Mouse (Mus musculus) gonadal fat pad, adult 2 months (tissue): ENCODE measurements around the gene Olfr1148. TPM values are rescaled to one million over a fixed set of nuclear protein-coding genes. Genes with fewer than 3 reads are reported as not detected.

Source experiments
- DNase-seq: peaks from one replicate; pipeline ENCODE4 v3.0.0-alpha.2; 2012; ENCODE audit warnings: low read depth
- polyA plus RNA-seq: library from polyadenylated mRNA; depleted of rRNA; stranded (reverse); fragments of >200 nt; gene quantifications from 2 replicates; pipeline ENCODE4 v1.2.3, GENCODE M21; 2012; rRNA removed

Olfr1148 gene
- polyA plus RNA-seq: not detected in 2 replicates

DNA sequence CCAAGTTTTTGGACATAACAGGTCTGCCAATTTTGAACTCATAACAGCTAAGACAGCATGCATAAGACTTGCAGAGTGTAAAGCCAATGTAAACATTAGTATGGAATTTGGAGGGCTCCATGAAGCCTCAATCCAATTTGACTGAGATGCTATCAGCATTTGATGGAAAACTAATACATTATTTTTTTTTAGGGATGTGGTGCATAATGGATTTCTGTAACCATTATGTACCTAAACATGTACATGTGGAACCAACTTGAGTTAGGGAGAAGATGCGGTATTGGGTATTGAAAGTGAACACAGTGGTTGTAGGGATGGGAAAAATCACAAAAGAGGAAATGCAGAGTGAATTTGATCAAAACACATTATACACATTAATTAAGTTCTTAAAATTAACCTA lies at the start of gene Olfr1148:
Gene Olfr1148 (plus strand): TSS at position 301 of the 400 bp plus-strand sequence.
- no peak for DNase-seq

DNA sequence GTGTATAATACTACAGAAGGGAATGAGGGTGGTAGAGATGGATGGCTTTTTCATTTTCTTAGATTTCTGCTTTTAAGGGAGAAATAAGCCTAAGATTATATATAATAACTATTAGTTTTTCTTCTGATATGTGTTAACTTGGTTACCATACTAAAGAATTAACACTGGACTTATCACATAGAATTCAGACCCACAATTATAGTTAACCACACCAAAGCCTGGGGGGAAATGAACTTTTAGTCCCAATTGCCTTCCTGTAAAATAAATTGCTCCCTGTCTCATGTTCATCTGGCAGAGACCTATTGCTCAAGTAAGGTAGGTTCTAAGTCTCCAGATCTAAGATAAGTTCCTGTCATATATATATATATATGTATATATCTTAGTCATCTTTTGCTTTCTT lies 30.0 kb upstream of the Olfr1148 start, which contains the start of gene Olfr1143:
Gene Olfr1143 (plus strand): TSS at position 301 of the 400 bp plus-strand sequence.
- DNase-seq: no peak

DNA sequence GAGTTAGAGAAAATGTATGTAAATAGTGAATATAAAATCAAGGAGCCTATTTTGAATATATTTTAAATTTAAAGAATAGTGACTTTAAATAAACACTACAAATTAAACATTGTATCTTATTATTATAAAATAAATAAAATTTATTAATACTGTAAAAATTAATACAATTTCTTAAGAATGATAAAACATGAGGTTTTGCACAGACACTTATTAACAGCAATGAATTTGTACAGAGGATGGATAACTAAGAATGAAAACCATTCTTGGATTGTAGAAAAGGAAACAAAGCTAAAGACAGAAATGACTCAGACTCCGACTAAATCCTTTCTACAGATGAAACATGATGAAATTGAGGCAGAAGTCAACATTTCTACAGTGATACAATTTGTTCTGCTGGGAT lies 20.8 kb upstream of the Olfr1148 start, which contains the start of gene Olfr1145:
Gene Olfr1145 (plus strand): TSS at position 301 of the 400 bp plus-strand sequence.
- no peak for DNase-seq

DNA sequence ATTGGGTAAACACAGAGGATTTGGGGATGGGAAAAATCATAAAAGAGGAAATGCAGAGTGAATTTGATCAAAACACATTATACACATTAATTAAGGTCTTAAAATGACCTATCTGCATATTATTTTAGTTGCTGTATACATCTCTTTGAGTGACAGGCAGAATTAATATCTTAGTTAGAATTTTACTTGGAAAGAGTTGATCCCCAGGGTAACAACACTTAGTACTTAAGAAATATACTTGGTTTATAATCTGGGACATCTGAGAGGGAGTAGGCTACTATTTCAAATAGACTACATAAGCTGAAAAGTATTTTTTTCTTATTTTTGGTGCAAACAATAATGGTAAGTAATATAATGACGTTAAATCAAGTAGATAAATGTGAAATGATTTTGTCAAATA lies 13.4 kb downstream of the Olfr1148 start, which contains the start of gene Olfr1150-ps1:
Gene Olfr1150-ps1 (plus strand): TSS at position 301 of the 400 bp plus-strand sequence.
- DNase-seq: no peak

DNA sequence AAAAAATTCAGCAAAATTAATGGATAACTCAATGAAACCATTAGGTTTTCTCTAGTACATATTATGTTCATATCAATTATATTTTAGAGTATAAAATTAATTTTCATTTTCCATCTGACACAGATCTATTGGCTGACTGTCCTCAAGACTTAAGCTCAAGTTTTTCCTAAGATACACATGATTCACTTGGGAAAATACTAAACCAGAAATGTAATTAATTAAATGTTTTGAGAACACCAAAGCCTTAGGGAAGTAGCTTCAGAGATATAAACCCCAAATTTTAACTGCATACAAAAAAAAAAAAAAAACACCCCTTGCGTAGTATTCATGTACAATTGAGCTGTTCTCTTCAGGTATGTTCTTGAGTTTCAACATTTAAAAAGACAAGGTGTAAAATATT lies 25.2 kb downstream of the Olfr1148 start, which contains the start of gene Olfr1151:
Gene Olfr1151 (plus strand): TSS at position 301 of the 400 bp plus-strand sequence.
- DNase-seq: no peak

DNA sequence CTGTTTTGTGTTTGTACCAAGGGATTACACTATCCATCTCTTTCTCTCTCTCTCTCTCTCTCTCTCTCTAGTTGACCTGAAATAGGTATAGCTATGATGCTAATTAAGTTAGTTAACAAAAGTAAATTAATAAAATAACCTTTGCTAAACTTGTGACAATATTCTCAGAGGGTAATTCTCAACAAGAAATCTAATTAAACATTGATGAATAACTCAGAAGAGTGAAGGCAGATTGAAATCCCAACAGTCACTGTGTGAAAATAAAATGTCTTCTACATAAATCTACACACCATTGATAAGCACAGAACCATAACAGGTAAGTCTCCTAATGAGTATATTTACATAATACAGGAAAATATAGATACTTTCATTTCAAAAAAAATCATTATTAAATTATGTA lies 35.9 kb downstream of the Olfr1148 start, which contains the start of gene Olfr1152:
Gene Olfr1152 (plus strand): TSS at position 301 of the 400 bp plus-strand sequence.
- no peak for DNase-seq

Other genes with a start within 250 kb of the Olfr1148 start
- gene Olfr1130, start 224.3 kb upstream of the Olfr1148 start, polyA plus RNA-seq: not detected in 2 replicates
- not detected in 2 replicates for gene Olfr1131, start 203.4 kb upstream of the Olfr1148 start, polyA plus RNA-seq
- gene Olfr1132, start 193.0 kb upstream of the Olfr1148 start, polyA plus RNA-seq: not detected in 2 replicates
- gene Olfr1133, start 183.2 kb upstream of the Olfr1148 start, polyA plus RNA-seq: not detected in 2 replicates
- gene Olfr1134, start 172.1 kb upstream of the Olfr1148 start, polyA plus RNA-seq: not detected in 2 replicates
- not detected in 2 replicates for gene Olfr1135, start 156.9 kb upstream of the Olfr1148 start, polyA plus RNA-seq
- gene Olfr1136, start 136.6 kb upstream of the Olfr1148 start, polyA plus RNA-seq: not detected in 2 replicates
- not detected in 2 replicates for gene Olfr1137, start 117.4 kb upstream of the Olfr1148 start, polyA plus RNA-seq
- gene Olfr1138, start 90.6 kb upstream of the Olfr1148 start, polyA plus RNA-seq: not detected in 2 replicates
- not detected in 2 replicates for gene Olfr1140, start 86.8 kb upstream of the Olfr1148 start, polyA plus RNA-seq
- gene Olfr1141, start 76.5 kb upstream of the Olfr1148 start, polyA plus RNA-seq: not detected in 2 replicates
- gene Olfr152, start 51.0 kb upstream of the Olfr1148 start, polyA plus RNA-seq: not detected in 2 replicates
- gene Olfr1143, start 29.9 kb upstream of the Olfr1148 start, polyA plus RNA-seq: not detected in 2 replicates
- not detected in 2 replicates for gene Olfr1145, start 20.7 kb upstream of the Olfr1148 start, polyA plus RNA-seq
- gene Olfr1150-ps1, start 13.5 kb downstream of the Olfr1148 start, polyA plus RNA-seq: not detected in 2 replicates
- not detected in 2 replicates for gene Olfr1151, start 25.3 kb downstream of the Olfr1148 start, polyA plus RNA-seq
- gene Olfr1152, start 36.0 kb downstream of the Olfr1148 start, polyA plus RNA-seq: not detected in 2 replicates
- not detected in 2 replicates for gene Olfr1153, start 64.4 kb downstream of the Olfr1148 start, polyA plus RNA-seq
- not detected in 2 replicates for gene Olfr1154, start 74.6 kb downstream of the Olfr1148 start, polyA plus RNA-seq
- not detected in 2 replicates for gene Olfr1155, start 114.6 kb downstream of the Olfr1148 start, polyA plus RNA-seq
- gene Olfr1156, start 122.6 kb downstream of the Olfr1148 start, polyA plus RNA-seq: not detected in 2 replicates
- not detected in 2 replicates for gene Olfr1157, start 137.8 kb downstream of the Olfr1148 start, polyA plus RNA-seq
- not detected in 2 replicates for gene Olfr74, start 144.1 kb downstream of the Olfr1148 start, polyA plus RNA-seq
- not detected in 2 replicates for gene Olfr1158, start 159.6 kb downstream of the Olfr1148 start, polyA plus RNA-seq
- gene Olfr1160, start 177.7 kb downstream of the Olfr1148 start, polyA plus RNA-seq: not detected in 2 replicates
- gene Olfr1161, start 192.2 kb downstream of the Olfr1148 start, polyA plus RNA-seq: not detected in 2 replicates
- gene Olfr73, start 207.2 kb downstream of the Olfr1148 start, polyA plus RNA-seq: not detected in 2 replicates
- gene Olfr1162, start 220.6 kb downstream of the Olfr1148 start, polyA plus RNA-seq: not detected in 2 replicates
- not detected in 2 replicates for gene Olfr1163, start 241.3 kb downstream of the Olfr1148 start, polyA plus RNA-seq